Mouse (Mus musculus) WW6 (cell line): ENCODE measurements around the gene Accsl.

Experiments
- DNase-seq: peaks from one replicate; pipeline ENCODE4 v3.0.0-alpha.2; 2013; ENCODE audit warnings: low read depth, low spot score

Gene Accsl

DNA sequence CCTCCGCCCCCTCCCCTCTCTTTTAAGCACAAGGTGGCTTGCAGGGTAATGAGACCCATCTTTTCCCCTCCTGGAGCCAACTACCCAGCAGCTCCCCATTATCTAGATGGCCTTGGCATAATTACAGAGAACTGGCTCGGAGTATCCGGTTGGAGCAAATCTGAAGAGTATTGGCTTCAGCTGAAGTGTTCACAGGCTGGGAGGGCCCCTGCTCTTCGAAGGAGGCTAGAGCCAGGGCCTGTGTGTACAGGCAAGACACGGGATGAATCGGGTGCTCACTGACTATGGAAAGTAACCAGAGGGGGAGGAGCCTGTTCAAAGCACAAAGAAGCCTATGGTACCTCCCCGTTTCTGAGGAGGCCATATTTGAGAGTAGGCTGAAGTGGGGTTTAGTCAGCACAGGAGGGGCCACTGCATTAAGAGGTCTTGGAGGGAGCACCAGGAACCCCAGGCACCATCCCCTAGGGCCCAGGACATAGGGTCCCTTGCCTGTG is at the start of gene Accsl:
Gene Accsl, minus strand, starts transcription at position 51 of the 494 bp plus-strand sequence.
- DNase-seq, result no peak

DNA sequence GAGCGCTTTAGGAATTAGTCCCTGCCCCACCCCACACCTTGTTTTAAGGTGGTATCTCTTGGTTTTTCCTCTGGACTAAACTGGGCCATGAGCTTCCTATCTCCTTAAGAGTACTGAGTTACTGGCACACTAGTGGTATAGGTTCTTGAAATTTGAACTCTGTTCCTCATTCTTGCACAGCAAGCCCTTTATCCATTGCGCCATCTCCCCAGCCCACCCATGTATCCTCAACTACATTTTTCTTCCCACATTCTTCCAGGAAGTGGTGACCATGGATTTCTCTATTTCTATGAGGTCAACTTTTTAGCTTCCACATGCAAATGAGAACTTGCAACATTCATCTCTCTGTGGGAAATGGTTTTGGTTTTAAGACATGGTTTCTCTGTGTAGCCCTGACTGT is 44.6 kb upstream of the Accsl start:
- no peak for DNase-seq

DNA sequence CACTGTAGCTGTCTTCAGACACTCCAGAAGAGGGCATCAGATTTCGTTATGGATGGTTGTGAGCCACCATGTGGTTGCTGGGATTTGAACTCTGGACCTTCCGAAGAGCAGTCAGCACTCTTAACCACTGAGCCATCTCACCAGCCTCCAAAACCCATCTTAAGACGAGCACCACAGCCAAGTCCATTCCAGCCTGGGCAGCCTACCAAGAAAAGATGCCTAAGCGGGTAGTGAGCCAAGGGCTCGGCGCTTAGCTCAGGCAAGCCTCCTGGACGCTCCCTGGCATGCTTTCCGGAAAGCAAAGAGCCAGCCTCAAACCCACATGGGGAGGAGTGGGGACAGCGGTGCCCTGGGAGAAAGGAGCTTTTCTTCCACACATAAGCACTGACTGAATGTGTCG is 43.0 kb upstream of the Accsl start:
- no peak for DNase-seq

DNA sequence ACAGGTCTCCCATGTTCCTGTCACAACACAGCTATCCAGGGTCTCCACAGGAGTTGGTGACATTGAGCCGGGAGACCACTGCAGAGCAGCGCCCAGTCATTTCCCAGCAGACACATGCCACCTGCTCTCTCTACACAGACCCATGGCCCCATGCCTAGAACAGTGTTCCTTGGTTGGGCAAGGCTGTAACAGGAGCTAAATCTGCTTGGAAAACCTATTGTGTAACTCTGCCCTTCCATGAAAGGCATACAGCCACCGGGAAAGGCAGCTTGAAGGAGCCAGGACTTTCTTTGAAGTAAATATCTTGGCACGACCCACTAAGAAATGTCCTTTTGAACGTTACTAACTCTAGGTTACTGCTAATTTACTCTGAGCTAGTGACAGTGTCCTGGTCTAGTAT is 40.8 kb upstream of the Accsl start:
- no peak for DNase-seq

DNA sequence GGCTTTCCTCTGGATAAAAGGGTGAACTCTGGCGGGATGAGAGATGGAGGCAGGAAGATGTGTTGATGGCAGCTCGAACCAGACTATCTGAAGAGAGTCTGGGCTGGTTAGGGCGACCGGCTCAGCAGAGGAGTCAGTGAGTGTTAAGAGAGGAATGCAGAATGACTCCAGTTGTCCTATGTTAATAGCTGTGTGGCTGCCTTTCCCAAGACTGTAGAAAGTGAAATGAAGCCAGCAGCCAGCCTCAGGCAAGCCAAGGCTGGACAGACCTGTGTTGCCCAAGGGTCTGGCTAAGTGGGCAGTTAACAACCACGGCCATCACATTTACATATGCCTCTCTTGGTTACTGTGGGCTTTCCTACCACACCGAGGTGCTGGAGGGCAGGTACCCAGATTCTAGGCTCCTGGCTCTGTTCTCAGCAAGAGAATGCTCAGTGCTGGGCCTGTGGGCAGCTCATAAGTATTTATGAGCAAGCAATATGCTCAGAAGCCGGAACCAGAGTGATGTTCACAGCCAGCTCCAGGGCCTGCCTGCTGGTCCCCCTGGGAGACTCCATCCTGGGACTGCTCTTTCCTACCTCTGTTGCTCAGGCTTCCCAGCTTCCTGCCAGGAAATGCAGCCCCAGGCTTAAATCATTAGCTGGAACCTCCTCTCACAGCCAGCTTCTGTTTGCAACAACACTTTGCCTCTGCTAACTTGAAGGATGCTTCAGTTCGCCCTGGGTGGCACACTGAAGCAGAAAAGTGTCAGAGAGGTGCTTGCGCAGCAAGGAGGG is 38.8 kb upstream of the Accsl start:
- DNase-seq, result no peak

DNA sequence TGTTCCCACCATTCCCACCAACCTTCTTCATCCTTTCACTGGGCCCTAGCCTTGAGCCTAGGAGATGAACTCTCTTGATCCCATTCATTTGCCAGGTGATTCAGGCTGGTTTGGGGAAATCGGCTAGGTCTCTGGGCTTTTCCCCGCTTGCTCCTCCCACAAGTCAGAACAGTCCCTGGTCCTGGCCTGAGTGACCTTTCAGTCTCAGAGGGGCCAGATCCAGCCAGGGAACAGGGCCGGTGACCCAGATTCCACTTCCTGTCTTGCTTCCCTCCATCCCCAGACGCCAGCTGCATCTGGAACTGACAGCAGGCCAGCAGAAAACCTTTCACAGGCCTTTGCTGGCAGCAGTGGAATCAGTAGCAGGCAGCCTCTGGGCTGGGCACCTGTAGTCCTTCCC is 37.4 kb upstream of the Accsl start:
- DNase-seq, result no peak

DNA sequence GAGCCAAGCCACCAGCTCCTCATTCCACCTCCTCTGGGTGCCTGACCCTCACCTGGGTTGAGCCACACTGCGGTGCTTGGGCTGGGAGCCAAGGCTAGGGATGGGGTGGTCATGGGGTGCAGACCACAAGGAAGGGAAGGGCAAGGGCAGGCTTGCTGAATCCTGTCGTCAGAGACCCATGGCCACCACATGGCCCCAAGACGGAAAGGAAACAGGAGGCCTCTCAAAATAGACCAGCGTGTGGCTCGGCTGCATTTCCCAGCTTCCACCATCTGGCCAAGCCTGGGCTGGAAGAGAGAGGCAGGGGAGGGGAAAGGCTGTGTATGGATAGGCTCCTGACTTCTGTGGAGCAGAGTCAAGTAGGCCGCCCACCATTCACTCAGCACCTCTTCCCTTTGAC is 34.5 kb upstream of the Accsl start:
- DNase-seq, result no peak

DNA sequence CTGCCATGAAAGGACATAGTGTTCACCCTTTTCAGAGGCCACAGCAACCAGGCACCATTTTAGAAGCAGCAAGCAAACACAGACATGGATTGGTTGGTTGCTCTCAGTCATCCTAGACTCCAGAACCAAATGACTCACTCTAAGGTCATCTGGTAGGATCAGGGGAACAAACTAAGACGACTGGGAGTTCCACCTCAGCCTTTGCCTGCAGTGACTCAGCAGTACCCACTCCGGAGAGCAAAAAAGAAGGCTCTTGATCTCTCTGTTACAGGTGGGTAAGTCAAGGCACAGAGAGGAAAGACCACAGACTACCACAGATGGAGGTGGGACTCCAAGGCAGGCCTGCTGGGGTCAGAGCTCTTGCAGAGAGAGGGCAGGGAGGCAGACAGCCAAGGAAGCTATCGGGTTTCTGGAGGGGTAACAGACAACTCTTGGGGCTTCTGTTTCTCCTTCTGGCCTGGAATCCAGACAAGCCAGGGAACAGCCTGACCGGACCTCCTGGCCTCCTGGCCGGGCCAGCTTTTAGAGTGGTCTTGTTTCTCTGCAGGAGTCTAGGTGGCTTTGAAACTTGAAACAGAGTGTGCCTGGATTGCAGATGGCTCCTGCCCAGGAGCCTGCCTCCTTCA is 33.8 kb upstream of the Accsl start:
- no peak for DNase-seq

DNA sequence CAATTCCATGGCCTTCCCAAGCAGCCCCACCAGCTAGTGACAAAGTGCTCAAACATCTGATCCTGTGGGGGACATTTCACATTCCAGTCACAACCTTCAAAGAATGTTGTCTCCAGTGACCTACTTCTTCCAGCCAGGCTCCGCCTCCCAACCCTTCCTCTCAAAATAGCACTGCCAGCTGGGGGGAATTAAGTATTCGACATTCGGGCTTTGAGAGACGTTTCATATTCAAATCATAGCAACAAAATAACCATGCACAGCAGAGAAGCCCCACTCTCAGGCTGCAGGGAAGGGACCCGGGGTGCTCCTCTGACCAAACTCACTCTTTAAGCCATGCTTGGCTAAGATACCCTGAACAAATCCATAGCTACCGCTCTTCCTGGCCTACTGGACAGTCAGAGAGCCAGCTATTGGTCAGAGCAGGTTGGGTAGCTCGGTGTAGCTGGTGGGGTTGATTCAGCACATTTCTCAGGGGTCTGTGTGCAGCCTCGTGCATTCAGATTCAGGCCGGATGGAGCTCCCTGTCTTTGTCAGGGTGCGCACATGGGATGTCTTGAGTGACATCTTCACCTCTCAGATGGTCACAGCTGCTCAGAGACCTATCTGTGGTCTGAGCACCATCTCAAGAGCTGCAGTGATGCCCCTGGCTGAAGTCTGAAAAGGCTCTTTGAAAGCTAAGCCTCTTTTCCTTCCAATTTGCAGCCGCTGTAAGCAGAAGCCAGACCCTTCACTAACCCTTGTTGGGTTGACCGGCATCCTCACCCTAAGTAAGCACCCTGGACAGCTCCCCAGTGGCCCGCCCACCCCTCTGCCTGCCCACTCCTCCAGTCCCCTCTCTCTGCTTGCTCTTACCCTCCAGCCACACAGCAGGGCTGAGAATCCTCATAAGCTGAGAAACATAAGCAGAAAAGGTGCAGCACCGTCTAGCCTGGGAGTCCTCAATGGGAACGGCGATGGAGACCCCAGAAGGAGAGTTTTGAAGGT is 30.7 kb upstream of the Accsl start:
- DNase-seq, result no peak

DNA sequence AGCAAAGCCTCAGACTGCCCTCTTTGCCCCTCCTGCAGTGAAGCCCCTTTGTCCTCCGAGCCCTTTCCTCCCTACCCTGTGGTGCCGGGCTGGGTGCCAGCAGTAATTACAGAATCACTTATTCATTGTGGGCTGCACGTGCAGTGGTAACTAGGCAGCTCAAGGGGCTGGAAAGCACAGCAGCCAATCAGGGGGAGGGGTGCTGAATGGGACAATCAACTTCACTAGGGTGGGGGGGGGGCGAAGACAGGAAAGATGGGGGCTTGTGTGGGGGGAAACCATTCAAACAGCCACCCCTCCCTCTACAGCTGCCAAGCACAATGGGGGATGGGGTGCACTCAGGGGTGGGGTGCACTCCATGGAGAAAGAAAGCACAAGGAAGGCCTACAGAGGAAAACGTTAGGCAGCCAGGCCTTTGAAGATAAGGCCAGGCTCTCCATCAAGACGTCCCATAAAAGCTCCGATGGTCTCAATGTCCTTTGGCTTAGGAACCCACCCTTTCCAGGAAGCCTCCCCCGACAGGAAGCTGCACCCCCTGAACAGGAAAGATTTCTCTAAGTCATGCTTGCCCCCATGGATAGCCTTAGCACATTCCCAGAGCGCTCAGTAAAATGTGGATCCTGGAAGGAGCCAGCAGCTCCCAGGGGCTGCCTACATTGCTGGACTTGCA is 22.8 kb upstream of the Accsl start:
- DNase-seq, result no peak

DNA sequence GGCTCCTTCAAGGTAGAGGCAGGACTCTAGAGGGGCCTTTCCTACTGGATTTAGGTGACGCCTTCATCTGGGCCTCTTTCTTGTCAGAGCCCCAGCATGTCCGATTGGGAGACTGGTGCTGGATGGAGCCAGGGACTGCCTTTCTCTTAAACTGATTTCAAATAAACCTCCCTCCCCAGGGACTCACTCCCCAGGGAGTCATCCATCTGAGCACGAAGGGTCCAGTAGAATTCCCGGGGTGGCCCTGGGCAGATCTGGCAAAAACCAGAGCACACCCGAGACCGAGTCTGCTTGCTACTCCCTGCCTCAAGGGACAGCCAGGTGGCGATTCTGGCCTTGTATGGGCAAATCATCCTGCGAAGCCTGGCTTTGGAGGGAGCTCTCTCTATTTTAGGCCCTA is 21.2 kb upstream of the Accsl start:
- DNase-seq, result no peak

DNA sequence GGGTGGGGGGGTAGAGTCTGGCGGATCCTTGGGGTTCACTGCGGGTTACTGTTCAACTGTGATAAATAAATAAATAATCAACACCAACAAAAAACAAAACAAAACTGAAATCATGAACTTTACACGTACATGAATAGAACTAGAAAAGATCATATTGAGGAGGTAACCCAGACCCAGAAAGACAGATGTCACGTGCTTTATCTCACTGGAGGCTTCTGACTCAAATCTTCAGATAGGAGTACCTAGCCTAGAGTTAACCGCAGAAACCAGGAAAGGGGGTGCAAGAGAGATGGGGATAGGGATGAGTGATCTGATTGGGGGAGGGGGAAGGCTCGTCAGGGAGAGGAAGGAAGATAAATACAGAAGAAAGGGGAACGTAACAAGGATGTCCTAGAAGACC is 20.1 kb upstream of the Accsl start:
- no peak for DNase-seq

DNA sequence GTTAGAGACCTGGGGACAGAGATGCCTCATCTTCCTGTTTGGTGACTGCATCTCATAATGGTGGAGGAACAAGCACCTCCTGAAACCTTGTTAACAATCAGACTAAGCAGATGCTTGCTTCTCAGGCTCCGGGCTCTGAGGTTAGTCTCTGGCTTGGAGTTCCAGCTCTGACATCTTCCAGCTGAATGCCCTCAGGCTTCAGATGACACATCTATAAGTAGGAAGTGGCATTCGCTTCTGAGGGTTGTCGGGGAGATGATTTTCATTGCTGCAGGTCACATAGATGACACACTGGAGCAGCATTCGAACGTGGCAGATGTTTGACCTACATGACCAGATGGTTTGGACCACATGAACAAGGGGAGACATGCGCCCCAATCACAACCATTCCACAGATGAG is 19.4 kb upstream of the Accsl start:
- no peak for DNase-seq

DNA sequence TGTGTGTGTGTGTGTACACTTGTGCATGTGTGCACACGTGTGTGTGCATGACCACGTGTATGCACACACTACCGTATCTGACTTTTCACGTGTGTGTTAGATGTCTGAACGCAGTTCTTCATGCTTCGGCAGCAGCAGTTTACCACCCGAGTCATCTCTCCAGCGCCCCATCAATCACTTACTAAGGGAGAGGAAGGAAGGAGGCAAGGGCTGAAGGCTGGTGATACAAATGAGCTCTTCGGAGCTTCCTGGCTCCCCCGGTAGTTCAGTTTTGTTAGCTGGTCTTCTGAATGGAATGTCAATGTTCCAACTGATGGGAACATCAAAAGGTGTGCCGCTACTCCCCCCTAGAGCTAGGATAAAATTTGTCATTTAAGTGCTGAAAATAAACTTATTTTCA is 18.3 kb upstream of the Accsl start:
- DNase-seq, result no peak

DNA sequence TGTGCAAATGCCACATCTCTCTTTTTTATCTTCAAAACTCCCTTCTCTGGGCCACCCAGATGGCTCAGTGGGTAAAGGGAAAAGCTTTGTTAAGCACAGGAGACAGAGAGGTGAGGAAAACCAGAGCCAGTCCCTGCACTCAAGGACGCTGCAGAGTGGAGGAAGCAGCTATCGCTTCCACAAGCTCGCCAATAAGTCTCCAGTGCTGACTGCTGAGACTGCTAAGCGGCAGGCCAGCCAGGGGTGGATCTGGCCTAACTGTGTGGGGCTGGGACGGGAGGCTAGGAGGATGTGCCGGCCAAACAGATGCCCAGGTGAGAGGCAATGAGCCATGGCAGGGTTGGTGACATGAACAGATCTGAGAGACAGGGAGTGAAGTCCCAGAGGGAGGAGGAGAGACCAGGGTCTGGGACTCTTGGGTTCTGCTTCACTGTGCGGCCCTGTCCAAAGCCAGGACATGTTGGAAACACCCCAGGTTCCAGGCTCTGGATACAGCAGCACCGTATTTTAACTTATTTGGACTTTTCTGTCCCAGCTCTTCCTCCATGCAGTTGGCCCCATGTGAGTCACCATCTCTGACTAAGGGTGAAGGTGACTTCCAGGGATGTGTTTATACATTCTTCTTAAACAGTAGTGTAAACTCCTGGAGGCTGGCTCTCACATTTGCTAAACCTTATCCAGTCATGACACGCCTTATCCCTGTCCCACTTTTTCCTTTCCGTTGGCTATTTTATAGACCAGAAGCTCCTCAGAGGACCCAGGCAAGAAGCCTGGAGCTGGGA is 17.2 kb upstream of the Accsl start:
- DNase-seq, result no peak

DNA sequence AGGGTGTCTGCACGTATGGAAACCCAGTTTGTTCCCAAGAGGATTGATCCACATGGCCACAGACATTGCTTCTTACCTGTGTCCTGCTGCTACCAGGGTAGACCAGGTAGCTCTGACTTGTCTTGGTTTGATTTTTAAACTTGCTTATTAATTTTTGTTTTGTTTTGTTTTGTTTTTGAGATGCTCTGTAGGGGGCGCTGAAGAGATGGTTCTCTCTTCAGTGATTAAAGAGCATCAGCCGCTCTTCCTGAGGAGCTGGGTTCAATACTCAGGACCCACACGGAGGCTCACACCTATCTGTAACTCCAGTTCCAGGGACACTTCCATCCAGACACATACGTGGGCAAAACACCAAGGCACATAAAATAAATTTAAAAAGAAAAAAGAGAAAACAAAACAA is 14.1 kb upstream of the Accsl start:
- DNase-seq, result no peak

DNA sequence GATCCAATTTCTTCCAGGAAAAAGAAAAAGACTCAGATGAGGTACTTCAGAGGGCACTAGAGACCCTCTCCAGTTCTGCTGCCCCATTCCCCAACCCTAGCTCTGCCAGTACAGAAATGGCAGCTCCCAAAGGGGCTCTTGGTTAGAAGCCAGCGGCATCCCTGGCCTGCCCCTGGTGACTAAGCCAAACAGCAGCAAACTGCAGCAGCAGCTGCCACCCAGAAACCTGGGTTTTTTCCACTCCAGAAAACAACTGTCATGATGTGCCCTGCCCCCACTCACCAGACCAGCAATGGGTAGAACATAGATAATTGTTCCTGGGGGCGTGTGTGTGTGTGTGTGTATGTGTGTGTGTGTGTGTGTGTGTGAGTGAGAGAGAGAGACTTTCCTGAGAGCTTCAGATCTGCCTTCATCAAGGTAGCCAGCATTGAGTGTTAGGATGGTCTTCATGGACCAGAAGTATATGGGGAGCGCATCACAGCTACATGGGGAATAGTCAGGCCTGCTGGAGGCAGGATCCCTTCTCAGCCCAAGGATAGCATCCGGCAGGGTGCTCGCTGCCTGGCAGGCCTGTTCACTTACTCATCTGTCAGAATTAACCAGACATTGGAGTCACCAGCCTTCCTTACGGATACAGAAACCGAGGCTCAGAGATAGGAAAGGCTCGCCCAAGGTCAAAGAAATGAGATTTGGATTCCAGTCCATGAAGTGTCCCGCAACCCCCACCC is 12.8 kb upstream of the Accsl start:
- DNase-seq, result no peak

DNA sequence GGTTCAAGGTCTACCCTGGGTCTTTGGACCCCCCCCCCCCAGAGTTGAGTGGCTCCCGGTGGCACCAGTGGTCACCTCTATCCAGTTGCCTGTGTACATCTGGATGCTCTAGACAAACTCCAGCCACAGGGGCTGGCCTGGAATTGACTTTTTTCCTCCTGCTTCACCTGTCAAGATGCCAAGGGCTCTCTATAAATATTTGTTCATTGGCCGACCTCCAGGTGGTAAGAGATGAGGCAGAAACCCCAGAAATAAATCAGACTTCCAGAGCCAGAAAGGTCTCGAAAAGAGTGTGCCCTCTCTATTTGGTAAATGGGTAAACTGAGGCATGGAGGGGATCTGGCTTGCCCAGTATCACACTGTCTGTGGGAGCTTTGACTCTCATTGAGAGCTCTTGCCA is 12.0 kb upstream of the Accsl start:
- DNase-seq, result no peak

DNA sequence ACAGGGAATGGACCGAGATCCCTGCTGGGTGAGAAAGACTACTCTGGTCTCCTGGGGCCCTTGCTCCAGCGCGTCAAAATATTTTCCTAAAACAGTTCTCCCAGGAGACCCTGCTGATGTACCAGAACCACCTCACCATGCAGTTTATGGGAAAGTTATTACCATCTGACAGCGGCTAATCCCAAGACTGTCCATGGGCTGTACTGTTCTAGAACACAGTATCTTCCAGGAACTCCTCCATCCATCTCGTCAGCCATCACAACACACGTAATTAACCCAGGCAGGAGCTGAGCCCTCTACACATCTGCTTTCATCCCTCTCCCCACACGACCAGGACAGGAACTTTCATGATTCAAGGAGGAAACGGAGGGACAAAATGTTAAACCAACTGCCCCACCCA is 11.5 kb upstream of the Accsl start:
- no peak for DNase-seq

DNA sequence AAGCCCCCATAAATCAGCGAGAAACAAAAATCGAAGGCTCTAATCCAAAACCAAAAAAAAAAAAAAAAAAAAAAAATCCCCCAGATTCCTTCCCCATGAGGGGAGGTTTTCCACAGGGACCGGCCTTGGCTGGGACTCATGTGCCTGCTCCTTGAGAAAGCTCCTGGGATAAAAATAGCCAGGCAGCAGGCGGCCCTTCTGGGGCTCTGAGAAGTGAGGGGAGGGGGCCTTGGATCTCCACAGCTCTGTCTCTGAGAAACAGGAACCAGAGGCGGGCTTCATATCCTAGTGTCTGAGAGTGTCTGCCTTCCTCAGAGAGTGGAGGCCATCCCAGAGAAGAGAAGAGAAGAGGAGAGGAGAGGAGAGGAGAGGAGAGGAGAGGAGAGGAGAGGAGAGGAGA is 8.0 kb upstream of the Accsl start:
- DNase-seq, result no peak
